Mouse (Mus musculus): ENCODE measurements around the gene Gm12216.
"Not testable (repeated sequence)": the region's sequence is repeated elsewhere in the genome, so short reads cannot be mapped to it uniquely, and the experiment has no call there.

Gm12216 gene

DNA sequence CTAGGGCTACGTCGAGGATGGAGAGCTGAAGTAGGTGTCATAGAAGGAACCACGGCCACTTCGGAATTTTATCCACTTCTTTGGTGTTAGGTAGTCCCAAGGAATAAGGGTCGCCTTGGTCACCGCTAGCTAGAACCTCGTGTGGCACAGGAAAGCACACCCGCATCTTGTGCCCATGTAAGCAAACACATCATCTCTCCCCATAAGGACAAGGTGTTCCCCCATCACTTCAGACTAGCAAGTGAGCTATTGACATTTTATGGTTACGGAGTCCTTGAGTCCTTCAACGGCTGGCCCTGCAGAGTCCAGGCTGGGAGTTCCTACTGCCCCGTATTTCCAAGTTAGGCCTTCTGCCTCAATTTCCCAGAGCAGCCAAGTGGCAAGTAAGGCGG, 89.9 kb downstream of the Gm12216 start:
- no peak for DNase-seq

GRCm38 (mm10) chr11:53768422-53769184, 90.5 kb downstream of the Gm12216 start:
- no peak for DNase-seq

DNA sequence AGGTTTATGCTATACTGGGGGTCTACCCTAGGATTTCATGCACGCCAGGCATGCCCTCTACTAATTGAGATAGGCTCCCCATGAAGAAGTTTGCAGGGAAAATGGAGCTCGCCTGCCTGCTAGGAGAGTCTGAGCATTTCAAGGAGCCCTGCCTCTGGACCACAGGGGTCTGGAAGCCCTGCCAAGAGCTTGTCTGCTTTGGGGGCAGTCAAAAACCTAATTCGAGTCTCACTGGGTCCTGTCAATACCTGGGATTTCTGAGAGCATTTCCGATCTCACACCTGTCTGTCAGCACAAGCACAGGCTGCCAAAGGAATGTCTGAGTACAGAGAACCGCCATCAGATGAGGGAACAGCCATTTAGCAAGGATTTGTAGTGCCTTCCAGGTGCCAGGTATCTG, 94.5 kb downstream of the Gm12216 start:
- DNase-seq = no peak

DNA sequence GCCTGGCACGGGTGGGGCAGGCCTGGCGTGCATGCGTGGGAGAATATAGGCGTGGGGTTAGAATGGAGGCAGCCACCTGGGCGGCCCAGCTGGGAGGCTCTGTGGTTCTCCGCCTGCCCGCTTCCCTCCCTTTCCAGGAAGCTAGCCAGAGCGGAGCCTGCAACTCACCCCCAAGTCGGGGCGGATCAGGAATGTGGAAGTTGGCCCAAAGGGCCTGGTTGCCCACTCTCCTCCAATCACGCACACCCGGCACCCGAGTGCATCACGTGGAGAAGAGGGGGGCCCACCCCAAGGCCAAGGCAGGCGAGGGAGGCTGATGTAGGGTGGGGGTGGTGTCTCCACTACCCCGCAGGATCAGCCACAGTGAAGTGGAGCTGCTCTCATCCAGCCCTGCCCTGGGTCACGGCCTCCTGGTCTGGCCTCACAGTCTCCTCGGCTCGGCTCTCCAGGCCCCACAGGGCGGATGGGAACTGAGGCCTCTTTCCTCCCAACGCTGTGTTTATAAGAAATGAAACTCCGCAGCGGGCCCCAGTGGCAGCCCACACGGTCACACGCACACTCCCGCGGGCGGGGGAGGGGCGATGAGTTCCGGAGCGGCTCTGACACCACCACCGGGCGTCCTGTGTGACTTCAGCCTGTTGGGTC, 95.4 kb downstream of the Gm12216 start:
- DNase-seq = peak; percentile 61

DNA sequence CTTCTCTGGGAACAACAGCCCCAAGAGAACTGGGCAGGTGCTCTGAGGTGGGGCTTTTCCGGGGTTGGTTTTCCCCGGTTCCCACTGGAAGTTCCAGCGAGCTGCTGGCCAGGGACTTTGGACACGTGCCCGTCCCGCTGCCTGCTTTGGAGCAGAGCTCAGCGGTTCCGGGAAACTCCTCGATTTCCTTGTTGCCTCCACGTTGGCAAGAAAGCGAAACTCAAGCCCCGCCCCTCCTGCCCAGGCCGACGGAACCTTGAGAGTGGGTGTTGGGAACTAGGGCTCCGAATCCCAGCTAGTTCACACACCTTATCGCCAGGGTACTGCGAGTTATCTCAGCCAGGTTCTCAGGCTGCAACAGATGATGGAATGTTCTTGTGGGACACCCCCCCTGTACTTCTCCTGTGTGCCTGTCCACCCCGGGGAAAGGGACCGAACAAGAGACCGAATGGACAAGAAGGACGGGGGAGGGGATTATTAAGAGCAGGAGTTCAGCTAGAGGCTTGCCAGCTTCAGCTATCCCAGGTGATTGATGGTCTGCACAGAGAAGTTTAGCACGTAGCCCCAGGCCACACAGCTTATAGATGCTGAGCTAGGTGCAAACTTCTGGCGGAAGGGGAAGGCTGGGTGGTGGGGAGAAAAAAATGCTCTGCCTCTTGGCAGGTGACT, 96.1 kb downstream of the Gm12216 start:
- peak; percentile 46 for DNase-seq

DNA sequence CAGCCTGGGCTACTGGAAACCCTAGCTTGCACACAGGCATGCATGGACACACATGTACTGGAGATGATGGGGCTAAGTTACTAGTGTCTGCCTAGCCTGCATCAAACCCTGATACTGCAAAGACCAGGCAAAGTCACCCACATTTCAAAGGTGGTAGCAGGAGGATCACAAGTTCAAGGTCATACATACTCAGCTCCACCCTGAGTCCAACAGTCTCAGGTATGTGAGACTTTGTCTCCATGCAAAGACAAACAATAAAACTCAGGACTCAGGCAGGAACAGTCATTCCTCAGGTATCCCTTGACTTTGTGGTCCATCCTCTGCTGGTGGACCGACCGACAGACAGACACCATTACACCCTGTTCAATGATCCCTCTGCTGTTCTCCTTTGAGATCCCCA, 96.6 kb downstream of the Gm12216 start:
- DNase-seq = no peak

GRCm38 (mm10) chr11:53761822-53762221, 97.2 kb downstream of the Gm12216 start:
- DNase-seq = no peak

DNA sequence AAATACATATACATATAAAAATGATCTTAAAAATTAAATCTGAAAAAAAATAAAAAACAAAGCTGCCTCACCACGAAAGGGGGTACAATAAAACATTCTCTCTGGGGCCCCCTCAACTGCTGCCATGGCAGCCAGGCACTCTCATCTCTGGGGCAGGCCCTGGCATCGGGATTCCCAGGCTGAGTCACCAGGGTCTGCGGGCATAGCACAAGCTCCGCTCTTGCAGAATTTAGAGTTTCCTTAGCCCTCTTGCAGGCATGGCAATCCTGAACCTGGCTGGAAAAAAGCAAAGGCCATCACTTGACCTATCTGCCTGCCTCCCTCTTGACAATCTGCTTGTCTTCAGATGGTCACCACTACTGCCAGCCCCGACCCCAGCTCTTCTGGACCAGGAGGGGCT, 97.8 kb downstream of the Gm12216 start:
- no peak for DNase-seq

DNA sequence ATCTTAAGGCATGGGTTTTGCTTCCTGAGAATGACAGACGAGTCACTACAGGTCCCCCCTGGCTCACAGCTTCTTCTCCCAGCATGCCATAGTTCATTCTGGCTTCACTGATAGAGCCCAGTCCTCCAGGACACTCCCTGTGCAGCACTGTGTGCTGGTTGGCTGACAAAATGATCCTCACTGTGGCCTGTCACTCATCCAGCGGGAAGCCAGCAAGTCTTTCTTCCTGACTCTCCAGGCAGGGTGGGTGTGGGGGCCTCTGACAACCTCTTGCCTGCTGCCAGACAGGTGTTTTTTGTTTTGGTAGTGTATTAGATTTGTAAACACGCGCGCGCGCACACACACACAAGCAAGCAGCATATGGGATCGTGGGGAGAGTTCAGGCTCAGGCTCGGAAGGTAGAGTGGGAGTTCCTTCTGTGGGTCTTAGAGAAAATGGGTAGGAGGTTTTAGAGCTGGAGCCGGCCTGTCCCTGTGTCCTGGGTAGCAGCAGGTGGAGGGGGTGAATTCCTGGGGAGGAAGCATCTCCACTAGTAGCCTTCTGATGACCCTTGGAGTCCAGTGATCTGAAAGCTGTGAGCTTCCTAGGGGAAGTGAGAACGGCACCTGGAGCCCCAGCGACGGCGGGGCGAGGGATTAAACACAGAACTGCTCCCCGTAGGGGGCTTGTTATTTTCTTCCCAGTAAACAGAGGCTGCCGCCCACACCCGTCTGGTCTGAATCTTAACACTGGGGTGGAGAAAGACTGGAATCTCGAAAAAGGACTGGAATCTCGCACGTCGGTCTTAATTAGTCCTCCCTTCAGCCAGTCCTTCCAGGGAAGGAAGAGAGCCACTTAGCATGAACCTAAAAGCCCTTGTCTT, 99.3 kb downstream of the Gm12216 start:
- no peak for DNase-seq

DNA sequence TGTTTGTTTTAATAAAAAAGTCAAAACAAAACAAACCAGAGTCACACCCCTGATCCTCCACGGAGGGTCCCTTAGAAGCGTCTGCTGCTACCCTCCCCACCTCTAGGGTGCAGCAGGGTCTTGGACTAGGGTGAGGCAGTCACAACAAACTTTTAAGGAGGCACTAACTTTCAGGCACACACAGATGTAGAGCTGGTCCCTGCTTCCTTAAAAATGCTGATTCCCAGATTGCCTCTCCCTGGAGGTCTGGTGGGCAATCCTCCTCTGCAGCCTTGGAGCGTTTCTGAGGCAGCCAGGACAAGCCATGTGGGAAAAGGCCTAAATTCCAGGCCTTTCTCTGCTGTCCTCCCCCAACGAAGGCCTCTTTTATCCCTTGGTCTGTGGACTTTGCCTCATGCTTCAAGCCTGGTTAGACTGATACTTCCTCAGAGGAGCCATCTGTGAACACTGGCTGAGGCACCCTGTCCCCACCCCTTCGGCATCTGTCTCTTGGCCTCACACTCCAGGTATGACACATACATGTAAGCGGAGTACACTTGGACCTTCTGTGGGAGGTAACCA, 100.2 kb downstream of the Gm12216 start:
- DNase-seq = no peak

DNA sequence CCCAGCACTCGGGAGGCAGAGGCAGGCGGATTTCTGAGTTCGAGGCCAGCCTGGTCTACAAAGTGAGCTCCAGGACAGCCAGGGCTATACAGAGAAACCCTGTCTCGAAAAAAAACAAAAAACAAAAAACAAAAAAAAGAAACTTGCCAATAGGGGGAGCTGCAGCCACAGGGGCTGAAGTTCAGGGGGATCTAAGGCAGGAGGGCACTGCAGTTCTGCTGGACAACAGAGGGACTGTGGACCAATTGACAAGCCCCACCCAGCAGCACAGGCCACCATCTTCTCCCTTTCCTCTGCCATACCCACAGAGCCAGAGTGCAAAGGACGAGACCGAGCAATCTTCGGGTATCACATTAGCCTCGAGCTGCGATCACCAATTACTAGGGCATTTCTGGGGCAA, 101.0 kb downstream of the Gm12216 start:
- not testable (repeated sequence) for DNase-seq

- no peak for DNase-seq
These were observed 101.4 kb downstream of the Gm12216 start for GRCm38 (mm10) chr11:53757612-53758011.

GRCm38 (mm10) chr11:53755011-53755595, 104.0 kb downstream of the Gm12216 start:
- no peak for DNase-seq

DNA sequence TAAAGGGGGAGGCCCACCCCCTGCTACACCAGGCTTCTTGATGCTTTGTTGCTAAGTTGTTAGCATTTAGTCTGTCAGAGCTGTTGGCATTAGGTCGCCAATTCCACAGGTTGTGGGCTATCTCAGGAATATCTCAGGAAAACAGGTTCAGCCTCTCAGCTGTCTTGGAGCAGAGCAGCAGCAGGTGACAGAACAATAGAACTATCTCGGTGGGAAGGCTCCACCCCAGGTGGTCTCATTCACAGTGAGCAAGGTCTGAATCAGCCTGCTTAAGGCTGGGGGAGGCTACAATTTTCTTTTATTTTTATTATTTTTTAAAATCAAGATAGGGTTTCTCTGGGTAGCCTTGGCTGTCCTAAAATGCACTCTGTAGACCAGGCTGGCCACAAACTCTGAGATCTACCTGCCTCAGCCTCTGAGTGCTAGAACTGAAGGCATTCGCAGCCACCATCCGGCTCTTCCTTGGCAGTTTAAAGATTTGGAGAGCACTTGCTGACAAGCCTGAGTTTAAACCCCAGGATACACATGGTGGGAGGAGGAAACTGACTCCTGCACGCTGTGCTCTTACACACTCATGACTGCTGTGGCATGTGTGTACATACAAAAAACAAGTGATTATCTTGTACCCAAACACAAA, 109.2 kb downstream of the Gm12216 start:
- no peak for DNase-seq

DNA sequence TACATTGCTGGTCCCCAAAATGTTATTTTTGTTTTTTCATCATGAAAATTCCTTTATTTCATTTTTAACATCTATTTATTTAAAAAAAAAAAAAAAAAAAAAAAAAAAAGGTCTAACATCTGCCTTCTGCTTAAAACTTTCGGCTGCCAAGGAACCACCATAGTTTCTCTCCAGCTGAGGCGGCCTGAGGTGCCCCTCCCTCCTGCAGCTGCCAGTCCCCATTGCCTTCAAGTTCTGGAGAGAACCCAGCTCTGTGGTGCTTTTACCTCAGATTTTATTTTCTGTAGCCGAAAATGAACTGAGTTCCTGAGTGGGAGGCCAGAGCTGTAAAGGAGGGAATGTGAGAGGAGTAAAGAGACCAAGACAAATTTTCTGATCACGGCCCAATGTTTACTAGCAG, 109.8 kb downstream of the Gm12216 start:
- DNase-seq = no peak

GRCm38 (mm10) chr11:53748614-53749013, 110.4 kb downstream of the Gm12216 start:
- DNase-seq = no peak

DNA sequence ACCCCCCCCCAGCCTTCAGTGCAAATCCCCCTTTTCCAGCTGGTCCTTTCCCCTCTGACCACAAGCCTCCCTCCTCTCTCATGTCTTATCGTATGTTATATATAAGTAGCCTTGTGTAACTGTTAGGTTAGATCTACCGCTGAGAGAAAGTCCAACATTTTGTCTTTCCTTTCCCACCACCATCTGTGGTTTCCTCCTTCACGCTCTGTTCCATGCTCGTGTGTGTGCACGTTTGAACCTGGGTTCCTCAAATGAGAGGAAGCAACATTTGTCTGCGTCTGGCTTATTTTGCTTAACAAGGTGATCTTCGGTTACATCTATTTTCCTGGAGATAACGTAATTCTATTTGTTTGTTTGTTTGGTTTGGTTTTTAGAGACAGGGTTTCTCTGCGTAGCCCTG, 111.1 kb downstream of the Gm12216 start:
- DNase-seq = no peak

DNA sequence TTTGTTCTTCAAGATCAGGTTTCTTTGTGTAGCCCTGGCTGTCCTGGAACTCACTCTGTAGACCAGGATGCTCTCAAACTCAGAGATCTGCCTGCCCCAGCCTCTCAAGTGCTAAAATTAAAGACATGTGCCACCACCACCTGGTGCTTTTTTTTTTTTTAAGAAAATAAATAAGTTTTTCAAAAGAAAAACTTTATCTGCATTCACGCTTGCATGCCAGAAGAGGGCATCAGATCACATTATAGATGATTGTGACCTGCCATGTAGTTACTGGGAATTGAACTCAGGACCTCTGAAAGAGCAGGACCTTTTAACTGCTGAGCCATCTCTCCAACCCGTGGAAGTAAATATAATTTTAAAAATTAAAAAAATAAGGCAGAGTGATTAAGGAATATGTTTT, 113.8 kb downstream of the Gm12216 start:
- no peak for DNase-seq

GRCm38 (mm10) chr11:53742353-53742752, 116.7 kb downstream of the Gm12216 start:
- no peak for DNase-seq

GRCm38 (mm10) chr11:53737573-53737946, 121.5 kb downstream of the Gm12216 start:
- DNase-seq = peak; percentile 41

- peak; percentile 42 for DNase-seq
These were observed 122.1 kb downstream of the Gm12216 start for GRCm38 (mm10) chr11:53736771-53737572.
